Mouse (Mus musculus): ENCODE results near the gene Ptgr2.

DNA sequence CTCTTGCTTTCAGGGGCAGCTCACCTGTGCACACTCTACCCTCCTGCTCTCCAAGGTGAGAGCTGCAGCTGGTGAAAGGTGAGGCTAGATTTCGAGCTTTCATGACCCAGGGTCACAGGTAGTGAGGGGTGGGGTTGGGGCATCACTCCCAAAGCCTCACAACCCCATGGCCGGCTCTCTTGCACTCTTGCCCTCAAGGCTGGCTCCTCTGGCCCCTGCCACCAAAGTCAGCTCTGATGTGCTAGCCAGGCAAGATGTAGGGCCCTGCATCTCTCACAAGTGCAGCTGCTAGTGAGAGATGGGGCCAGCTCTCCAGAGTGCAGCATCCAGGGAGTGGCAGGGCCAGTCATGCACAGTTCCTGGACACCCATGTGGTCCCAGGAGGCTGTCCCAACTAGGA is 17.8 kb upstream of the Ptgr2 start:
- no peak for TF ChIP-seq CTCF (IDR thresholded peaks at IDR 0.05; ENCODE audit: low read depth, low read length)
- TF ChIP-seq EP300 (IDR thresholded peaks at IDR 0.05; ENCODE audit: insufficient read depth, low read depth, low read length) = no peak

All from ES-Bruce4 (cell line).